Mouse (Mus musculus): ENCODE data around the gene Gnb3. TPM values are rescaled to one million over a fixed set of nuclear protein-coding genes. Genes with fewer than 3 reads are reported as not detected.
"Not testable (repeated sequence)": the region's sequence is repeated elsewhere in the genome, so short reads cannot be mapped to it uniquely, and the experiment has no call there.

Gnb3 gene
- total RNA-seq, 2 experiments from 2014 or later, result 3.9 to 4.4 TPM

- DNase-seq, result no peak
- intact Hi-C loops (cut with DNase I), result loop anchor here (5.0 kb wide), 1 partner anchor 49 kb away; the partner anchor contains the start of genes Atn1 and Gm45234
Observed at GRCm38 (mm10) chr6:124806446-124807140, 33.5 kb downstream of the Gnb3 start.

- intact Hi-C loops (cut with DNase I), result loop anchor here (5.0 kb wide), 1 partner anchor 48 kb away; the partner anchor contains the start of genes Atn1 and Gm45234
- DNase-seq, result peak; percentile 93 to 97
Observed at GRCm38 (mm10) chr6:124805341-124806321, 34.4 kb downstream of the Gnb3 start.

GRCm38 (mm10) chr6:124804341-124804740 is 35.7 kb downstream of the Gnb3 start:
- DNase-seq, result no peak
- intact Hi-C loops (cut with DNase I), result no loop called here

- DNase-seq; intact Hi-C loops (cut with DNase I): not testable (repeated sequence)
Observed at GRCm38 (mm10) chr6:124803691-124804090, 36.4 kb downstream of the Gnb3 start.

- intact Hi-C loops (cut with DNase I), result no loop called here
- no peak for DNase-seq
Observed at GRCm38 (mm10) chr6:124803061-124803460, 37.0 kb downstream of the Gnb3 start.

- DNase-seq; intact Hi-C loops (cut with DNase I): not testable (repeated sequence)
Observed at GRCm38 (mm10) chr6:124802400-124802799, 37.7 kb downstream of the Gnb3 start.

GRCm38 (mm10) chr6:124796200-124796599 is 43.9 kb downstream of the Gnb3 start:
- intact Hi-C loops (cut with DNase I), result no loop called here
- no peak for DNase-seq

- no peak for DNase-seq
- intact Hi-C loops (cut with DNase I), result no loop called here
Observed at GRCm38 (mm10) chr6:124795781-124796180, 44.3 kb downstream of the Gnb3 start.

- intact Hi-C loops (cut with DNase I), result no loop called here
- DNase-seq, result no peak
Observed at GRCm38 (mm10) chr6:124791911-124792310, 48.2 kb downstream of the Gnb3 start.

GRCm38 (mm10) chr6:124790121-124790520 is 50.0 kb downstream of the Gnb3 start:
- no peak for DNase-seq
- intact Hi-C loops (cut with DNase I), result no loop called here

- no peak for DNase-seq
- intact Hi-C loops (cut with DNase I), result no loop called here
Observed at GRCm38 (mm10) chr6:124789519-124789918, 50.6 kb downstream of the Gnb3 start.

GRCm38 (mm10) chr6:124787722-124788121 is 52.4 kb downstream of the Gnb3 start:
- no peak for DNase-seq
- intact Hi-C loops (cut with DNase I), result no loop called here

GRCm38 (mm10) chr6:124786756-124787420 is 53.2 kb downstream of the Gnb3 start:
- intact Hi-C loops (cut with DNase I), result no loop called here
- DNase-seq, result no peak

Other genes with a start within 250 kb of the Gnb3 start
- under 1 TPM; 0.26 to 0.45 TPM for gene C1s2, start 204.2 kb downstream of the Gnb3 start, total RNA-seq (2021)
- 10 to 100 TPM; 56.5 to 68.8 TPM for gene Lpcat3, start 177.2 kb downstream of the Gnb3 start, total RNA-seq (2021)
- 10 to 100 TPM; 64.2 to 66.4 TPM for gene Emg1, start 128.1 kb downstream of the Gnb3 start, total RNA-seq (2021)
- 100 to 1,000 TPM; 394 to 399 TPM for gene Phb2, start 127.9 kb downstream of the Gnb3 start, total RNA-seq (2021)
- gene Ptpn6, start 101.6 kb downstream of the Gnb3 start, total RNA-seq (2021), result 1 to 10 TPM; 5.0 to 6.0 TPM
- 100 to 1,000 TPM; 322 to 335 TPM for gene Grcc10, start 98.9 kb downstream of the Gnb3 start, total RNA-seq (2021)
- under 1 TPM in 1 of 2 experiments, not detected in 1; 0.98 TPM for gene Gm45234, start 84.3 kb downstream of the Gnb3 start, total RNA-seq (2021)
- 10 to 100 TPM; 59.4 to 59.7 TPM for gene Atn1, start 83.8 kb downstream of the Gnb3 start, total RNA-seq (2021)
- gene Eno2, start 70.6 kb downstream of the Gnb3 start, total RNA-seq (2021), result 1 to 10 TPM; 3.4 to 3.7 TPM
- gene Lrrc23, start 60.5 kb downstream of the Gnb3 start, total RNA-seq (2021), result not detected
- gene Spsb2, start 31.6 kb downstream of the Gnb3 start, total RNA-seq (2021), result 1 to 10 TPM; 3.1 TPM
- gene Tpi1, start 26.0 kb downstream of the Gnb3 start, total RNA-seq (2021), result 100 to 1,000 TPM; 870 to 877 TPM
- 10 to 100 TPM; 87.5 to 87.9 TPM for gene Usp5, start 10.8 kb downstream of the Gnb3 start, total RNA-seq (2021)
- 10 to 100 TPM; 19.1 to 23.2 TPM for gene Cdca3, start 10.7 kb downstream of the Gnb3 start, total RNA-seq (2021)
- gene P3h3, start 17.5 kb upstream of the Gnb3 start, total RNA-seq (2021), result 10 to 100 TPM; 27.1 to 27.3 TPM
- 1 to 10 TPM; 3.0 to 4.9 TPM for gene Gpr162, start 23.7 kb upstream of the Gnb3 start, total RNA-seq (2021)
- gene Cd4, start 47.9 kb upstream of the Gnb3 start, total RNA-seq (2021), result 1 to 10 TPM; 1.2 to 2.1 TPM
- gene Lag3, start 71.4 kb upstream of the Gnb3 start, total RNA-seq (2021), result under 1 TPM; 0.72 to 0.84 TPM
- 100 to 1,000 TPM; 516 to 532 TPM for gene Ptms, start 79.8 kb upstream of the Gnb3 start, total RNA-seq (2021)
- gene Mlf2, start 91.1 kb upstream of the Gnb3 start, total RNA-seq (2021), result 100 to 1,000 TPM; 231 to 236 TPM
- gene Cops7a, start 125.3 kb upstream of the Gnb3 start, total RNA-seq (2021), result 100 to 1,000 TPM; 102 to 108 TPM
- 1 to 10 TPM; 1.7 to 2.0 TPM for gene Pianp, start 156.4 kb upstream of the Gnb3 start, total RNA-seq (2021)
- gene Zfp384, start 168.9 kb upstream of the Gnb3 start, total RNA-seq (2021), result 10 to 100 TPM; 27.7 to 29.3 TPM
- 10 to 100 TPM; 41.8 to 47.3 TPM for gene Ing4, start 199.5 kb upstream of the Gnb3 start, total RNA-seq (2021)
- gene Acrbp, start 209.4 kb upstream of the Gnb3 start, total RNA-seq (2021), result 1 to 10 TPM; 2.1 to 2.8 TPM
- under 1 TPM; 0.37 to 0.53 TPM for gene Lpar5, start 227.6 kb upstream of the Gnb3 start, total RNA-seq (2021)